Mouse (Mus musculus): ENCODE results near the gene Krtcap2.

DNA sequence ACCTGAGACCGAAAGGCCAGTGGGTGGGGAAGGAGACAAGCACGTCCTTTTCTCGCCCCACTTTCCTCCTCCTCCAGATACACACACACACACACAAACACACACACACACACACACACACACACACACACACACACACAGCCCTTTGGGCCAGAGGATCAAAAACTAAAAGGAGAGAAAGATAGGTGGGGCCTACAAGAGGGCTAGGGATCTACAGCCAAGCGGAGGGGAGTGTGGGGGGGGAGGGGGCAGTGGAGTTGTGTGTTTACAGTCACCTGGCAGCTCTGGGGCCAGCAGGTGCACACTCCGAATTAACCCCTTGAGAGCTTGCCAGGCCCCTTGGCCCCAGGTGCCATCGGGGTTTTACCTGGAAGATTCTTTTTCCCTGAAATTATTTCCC lies 13.2 kb upstream of the Krtcap2 start:
- TF ChIP-seq CTCF (IDR thresholded peaks at IDR 0.05; ENCODE audit: borderline replicate concordance, control insufficient read depth, extremely low read depth, insufficient read depth, low read length, poor library complexity) = no peak
- no peak for TF ChIP-seq POLR2A (IDR thresholded peaks at IDR 0.05; ENCODE audit: control insufficient read depth, extremely low read depth, insufficient read depth, low read length, poor library complexity)

Data from thymus, adult 2 months (tissue).